Mouse (Mus musculus) E14TG2a.4 (cell line): Measurements from ENCODE around the gene Lmbr1.

Source experiments
- CTCF ChIP-seq: conservative IDR thresholded peaks from 2 replicates; pipeline ENCODE4 v1.5.1; 2014; ENCODE audit warnings: low read length
- NANOG ChIP-seq: IDR thresholded peaks from 2 replicates; pipeline ENCODE4 v1.6.1; 2014; ENCODE audit warnings: borderline replicate concordance, low read length, mixed read lengths

GRCm38 (mm10) chr5:29195231-29195569 lies 183.0 kb downstream of the Lmbr1 start:
- no peak for TF ChIP-seq CTCF
- TF ChIP-seq NANOG = no peak
